Mouse (Mus musculus) lung, postnatal 0 days (tissue): ENCODE measurements around the gene Mtpn.

ENCODE experiments used
- CTCF ChIP-seq: IDR thresholded peaks from 2 replicates; pipeline ENCODE4 v1.5.1; 2016; ENCODE audit warnings: antibody characterized with exemption, mild to moderate bottlenecking
- EP300 ChIP-seq: IDR thresholded peaks from 2 replicates; pipeline ENCODE4 v1.6.1; 2016; ENCODE audit warnings: antibody characterized with exemption, mild to moderate bottlenecking, control low read depth

DNA sequence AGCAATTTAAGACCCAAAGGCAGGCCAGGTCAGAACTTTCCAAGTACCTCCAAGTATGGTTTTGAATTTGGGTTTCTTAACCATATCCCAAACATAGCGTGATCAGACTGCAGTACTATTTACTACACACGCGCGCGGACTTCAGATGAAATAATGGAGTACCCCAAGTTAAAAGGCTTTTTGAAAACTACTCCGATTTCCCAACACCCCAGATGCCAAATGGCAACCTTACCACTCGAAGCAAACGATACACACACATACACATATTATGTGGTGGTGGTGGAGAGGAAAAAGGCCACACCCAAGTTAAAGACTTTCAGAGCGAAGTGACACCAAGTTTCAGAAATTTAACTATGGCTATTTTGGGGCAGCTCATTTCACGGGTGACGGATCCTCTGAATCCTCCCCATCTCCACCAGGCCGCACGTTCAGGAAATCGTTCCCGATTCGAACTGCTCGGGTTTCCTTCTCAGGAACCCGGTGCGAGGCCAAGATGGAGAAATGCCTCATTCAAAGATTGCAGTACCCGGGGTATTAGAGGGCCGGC lies 858 bp downstream of the Mtpn start:
- TF ChIP-seq EP300 (no peak), CTCF (no peak)
